Mouse (Mus musculus) liver, embryonic 14.5 days (tissue): Measurements from ENCODE around the gene Osr1. TPM values are rescaled to one million over a fixed set of nuclear protein-coding genes. Genes with fewer than 3 reads are reported as not detected.

Experiments used
- ATAC-seq: fragments of 200-750 bp; cut with Nextera tagmentation; 2 replicates; pipeline ENCODE4 v1.8.0; 2017; ENCODE audit warnings: moderate number of reproducible peaks, mild to moderate bottlenecking, moderate library complexity; ENCODE audit not compliant: insufficient read depth
- DNase-seq, 3 experiments: peaks; one replicate each; pipeline ENCODE4 v3.0.0-alpha.2; 2012 to 2013; ENCODE audit warnings: low read depth in 3 of 3, low spot score in 3 of 3
- H3K27ac ChIP-seq: fragments of 300-500 bp; sonication (generic); 2 replicates; pipeline ENCODE4 v1.5.1; 2014; ENCODE audit warnings: moderate library complexity, mild to moderate bottlenecking, control low read depth, inconsistent platforms
- H3K27me3 ChIP-seq: fragments of 300-500 bp; sonication (generic); 2 replicates; pipeline ENCODE4 v1.6.1; 2014; ENCODE audit warnings: mild to moderate bottlenecking, low read length, moderate library complexity; ENCODE audit not compliant: control insufficient read depth, insufficient read depth
- H3K36me3 ChIP-seq: fragments of 300-500 bp; sonication (generic); replicated peaks from 2 replicates; pipeline ENCODE4 v1.6.1; 2014; ENCODE audit warnings: low read depth; ENCODE audit not compliant: control insufficient read depth, insufficient read depth
- H3K4me1 ChIP-seq, 2 experiments: fragments of 200-500 bp in 1 of 2; fragments of 300-500 bp in 1 of 2; sonication (generic) in 1 of 2; replicated peaks; 2 replicates each; pipeline ENCODE4 v1.6.1; 2012 to 2014; ENCODE audit warnings: antibody characterized with exemption in 1 of 2, inconsistent platforms in 1 of 2, low read length in 1 of 2; ENCODE audit not compliant: control insufficient read depth in 2 of 2, insufficient read depth in 2 of 2
- H3K4me2 ChIP-seq: fragments of 300-500 bp; sonication (generic); 2 replicates; pipeline ENCODE4 v1.6.1; 2014; ENCODE audit warnings: low read depth, mild to moderate bottlenecking, control low read depth, moderate library complexity
- H3K4me3 ChIP-seq, 2 experiments: fragments of 200-500 bp in 1 of 2; fragments of 300-500 bp in 1 of 2; sonication (generic) in 1 of 2; 2 replicates each; pipeline ENCODE4 v1.5.1; 2012 to 2014; ENCODE audit warnings: low read depth in 2 of 2, low read length in 2 of 2, mild to moderate bottlenecking in 2 of 2, control low read depth in 1 of 2, inconsistent platforms in 1 of 2, moderate library complexity in 1 of 2; ENCODE audit not compliant: insufficient read depth in 1 of 2
- H3K9ac ChIP-seq: fragments of 300-500 bp; sonication (generic); replicated peaks from 2 replicates; pipeline ENCODE4 v1.6.1; 2014; ENCODE audit warnings: mild to moderate bottlenecking, control low read depth, moderate library complexity
- H3K9me3 ChIP-seq: fragments of 300-500 bp; sonication (generic); 2 replicates; pipeline ENCODE4 v1.6.1; 2016; ENCODE audit warnings: low read length, mixed read lengths; ENCODE audit not compliant: control insufficient read depth
- CTCF ChIP-seq: IDR thresholded peaks from 2 replicates; pipeline ENCODE4 v1.5.1; 2016; ENCODE audit warnings: antibody characterized with exemption, low read depth, control low read depth
- EP300 ChIP-seq: IDR thresholded peaks from 2 replicates; pipeline ENCODE4 v1.6.1; 2016; ENCODE audit warnings: antibody characterized with exemption, low read depth
- WGBS: fragments of 180-500 bp; shearing (Covaris S2); extraction: QIAGEN DNeasy Blood & Tissue Kit; methylation state at CpG from one replicate; pipeline ENCODE4 v1.1.7; 2014; ENCODE audit not compliant: insufficient replicate concordance; 5-methylcytosine and 5-hydroxymethylcytosine counted together
- polyA plus RNA-seq, 2 experiments: library from polyadenylated mRNA; depleted of rRNA in 1 of 2; stranded (reverse) in 1 of 2; unstranded in 1 of 2; fragments of >200 nt; fragmentation: Nextera tagmentation in 1 of 2; extraction: Ambion mirVana in 1 of 2; gene quantifications; 2 replicates each; pipeline versions ENCODE4 v1.2.1 to v1.2.3; 2012 to 2014

Osr1 gene
- polyA plus RNA-seq (2012; rRNA removed) (0.19 and 0.20 TPM in 2 replicates), polyA plus RNA-seq (2014; fragmentation: Nextera tagmentation; extraction: Ambion mirVana) (0.23 and 0.42 TPM in 2 replicates)

DNA sequence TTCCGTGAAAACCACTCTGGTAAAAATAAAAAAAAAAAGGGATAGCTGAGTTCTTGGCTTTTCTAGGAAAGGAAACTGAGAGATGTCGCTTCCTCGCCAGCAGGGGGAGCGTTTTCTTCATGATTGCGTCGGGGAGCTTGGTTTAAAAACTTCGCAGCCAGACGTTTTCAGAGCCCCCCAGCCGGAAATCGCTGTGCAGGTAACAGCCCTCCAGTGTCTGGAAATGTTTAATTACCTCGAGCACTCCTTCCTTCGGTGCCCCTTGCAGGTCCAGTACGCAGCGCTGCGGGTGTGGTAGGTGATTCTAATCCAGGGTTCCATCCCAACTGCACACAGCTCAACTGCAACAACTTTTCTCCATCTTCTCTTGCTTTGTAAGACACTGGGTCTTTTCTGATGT, at the start of gene Osr1:
Gene Osr1 (plus strand): TSS at position 146 of the 400 bp plus-strand sequence.
- Histone ChIP-seq H3K9me3 (no peaks in the 10 kb centered on the region), H3K4me3 (peak within 1 kb of the TSS; percentile 19 to 46; a peak in 3 of 4 replicates), H3K9ac (no peak within 1 kb of the TSS), H3K4me1 (no peaks in the 10 kb centered on the region), H3K4me2 (peak within 1 kb of the TSS; percentile 46), H3K27ac (no peak within 1 kb of the TSS), H3K27me3 (peaks cover 29% of the 10 kb centered on the region), H3K36me3 (no peaks in the 10 kb centered on the region)
- TF ChIP-seq EP300 = no peak
- TF ChIP-seq CTCF = peak; percentile 59
- ATAC-seq (no peak), DNase-seq (peak in 2 of 3 experiments; percentile 4 to 9)
- under 1% methylated on average over 15 of the region's 15 CpGs for WGBS

DNA sequence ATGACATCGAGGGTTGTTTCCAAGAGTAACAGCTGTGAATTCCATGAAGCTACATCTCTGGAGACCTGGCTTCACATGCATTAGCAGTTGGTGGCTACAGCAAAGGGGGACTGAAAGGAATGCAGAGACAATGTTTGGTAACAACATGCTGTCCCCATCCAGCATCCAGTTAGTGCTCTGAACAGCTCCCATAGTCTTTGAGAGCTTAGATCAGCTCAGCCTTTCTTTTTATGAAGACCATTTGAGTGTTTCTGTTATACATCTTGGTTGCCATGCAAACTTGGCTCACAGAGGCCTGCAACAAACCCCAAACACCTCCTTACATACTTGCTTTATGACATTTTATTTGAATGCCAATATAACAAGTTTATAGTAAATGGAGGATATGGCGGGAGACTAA, 19.6 kb upstream of the Osr1 start:
- no peak overlapping the region for H3K4me3 ChIP-seq
- H3K27me3 ChIP-seq = no peaks in the 10 kb centered on the region
- no peaks in the 10 kb centered on the region for H3K36me3 ChIP-seq
- DNase-seq = no peak
- no peak for ATAC-seq
- H3K4me2 ChIP-seq = no peak overlapping the region
- 56% methylated on average over 2 of the region's 2 CpGs for WGBS
- no peak overlapping the region for H3K27ac ChIP-seq
- H3K9ac ChIP-seq = no peak overlapping the region
- TF ChIP-seq CTCF (no peak), EP300 (no peak)
- H3K4me1 ChIP-seq = no peaks in the 10 kb centered on the region
- H3K9me3 ChIP-seq = no peaks in the 10 kb centered on the region

DNA sequence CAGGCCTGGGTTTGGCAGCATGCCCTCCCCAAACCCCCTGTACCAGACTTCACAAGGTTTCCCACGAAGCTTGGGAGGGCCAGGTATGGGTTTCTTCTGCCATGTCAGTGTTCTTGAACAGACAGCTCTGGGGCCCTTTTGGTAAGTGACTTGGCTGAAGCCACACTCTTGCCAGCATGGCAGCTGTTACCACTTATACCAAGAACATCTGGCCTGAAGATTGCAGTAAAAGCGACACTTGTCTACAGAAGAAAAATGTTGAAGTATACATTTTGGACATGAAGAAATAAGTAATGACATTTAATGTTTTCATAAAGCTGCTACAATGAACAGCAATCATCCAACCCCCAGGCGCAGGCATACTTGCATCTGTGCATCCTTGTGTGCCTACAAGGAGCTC, 5.0 kb upstream of the Osr1 start:
- H3K4me1 ChIP-seq = no peaks in the 10 kb centered on the region
- ATAC-seq (no peak), DNase-seq (no peak)
- H3K27me3 ChIP-seq = no peaks in the 10 kb centered on the region
- H3K4me3 ChIP-seq = no peak overlapping the region
- H3K36me3 ChIP-seq = no peaks in the 10 kb centered on the region
- H3K9me3 ChIP-seq = no peaks in the 10 kb centered on the region
- no peak overlapping the region for H3K27ac ChIP-seq
- TF ChIP-seq EP300 (no peak), CTCF (no peak)
- no peak overlapping the region for H3K9ac ChIP-seq
- no peak overlapping the region for H3K4me2 ChIP-seq
- WGBS = 40% methylated on average over 3 of the region's 3 CpGs

- H3K9ac ChIP-seq = no peak overlapping the region
- H3K27me3 ChIP-seq = peaks cover 35% of the 10 kb centered on the region
- H3K36me3 ChIP-seq = no peaks in the 10 kb centered on the region
- no peaks in the 10 kb centered on the region for H3K4me1 ChIP-seq
- DNase-seq (no peak), ATAC-seq (no peak)
- no peaks in the 10 kb centered on the region for H3K9me3 ChIP-seq
- peak overlapping the region; percentile 46 for H3K4me2 ChIP-seq
- TF ChIP-seq EP300 = no peak
- TF ChIP-seq CTCF = no peak
- no peak overlapping the region for H3K27ac ChIP-seq
- peak overlapping the region; percentile 19 to 45; a peak in 3 of 4 replicates for H3K4me3 ChIP-seq
- under 1% methylated on average over 17 of the region's 17 CpGs for WGBS
Observed at GRCm38 (mm10) chr12:9570496-9570995, 630 bp downstream of the Osr1 start.

DNA sequence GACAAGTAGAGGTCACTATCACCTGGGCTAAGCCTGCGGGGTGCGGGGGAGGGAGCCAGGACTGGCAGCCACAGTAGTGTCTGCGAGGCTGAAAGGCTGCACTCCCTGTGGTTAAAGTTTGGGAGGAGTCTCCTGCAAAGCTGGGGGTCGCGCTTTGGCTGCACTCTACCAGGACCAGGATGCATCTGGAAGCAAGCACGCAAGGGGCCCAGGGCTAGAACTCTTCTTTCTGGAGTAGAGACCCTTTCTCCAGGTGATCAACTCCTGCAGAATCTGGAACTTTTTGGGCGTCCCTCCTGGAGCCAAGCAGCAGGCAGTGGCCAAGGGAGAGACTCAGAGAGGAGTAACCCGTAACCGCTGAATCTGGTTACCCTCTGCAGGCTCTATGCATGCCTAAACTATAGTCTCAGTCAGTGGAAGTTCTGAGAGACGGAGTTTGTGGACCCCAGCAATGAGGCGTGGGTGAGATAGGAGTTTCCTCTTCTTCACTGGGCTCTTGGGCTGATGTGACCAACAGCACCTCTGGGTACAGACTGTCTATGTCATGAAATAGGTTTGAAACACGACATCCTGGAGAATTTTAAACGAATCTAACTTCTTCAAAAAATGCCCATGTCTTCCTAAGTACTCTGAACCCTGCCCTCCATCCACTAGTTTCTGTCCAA, 1.5 kb downstream of the Osr1 start:
- H3K4me2 ChIP-seq = no peak overlapping the region
- no peaks in the 10 kb centered on the region for H3K4me1 ChIP-seq
- 2% methylated on average over 13 of the region's 13 CpGs for WGBS
- H3K4me3 ChIP-seq = no peak overlapping the region
- no peak overlapping the region for H3K27ac ChIP-seq
- no peaks in the 10 kb centered on the region for H3K9me3 ChIP-seq
- peaks cover 43% of the 10 kb centered on the region for H3K27me3 ChIP-seq
- H3K9ac ChIP-seq = no peak overlapping the region
- TF ChIP-seq CTCF (no peak), EP300 (no peak)
- H3K36me3 ChIP-seq = no peaks in the 10 kb centered on the region
- ATAC-seq (no peak), DNase-seq (no peak)
